Mouse (Mus musculus) heart, embryonic 11.5 days (tissue): ENCODE measurements around the gene Tagln2. TPM values are rescaled to one million over a fixed set of nuclear protein-coding genes. Genes with fewer than 3 reads are reported as not detected.
A peak's percentile ranks its signal among the peaks of the same experiment; 100 is the strongest.

Experiments
- ATAC-seq: fragments of 200-750 bp; cut with Nextera tagmentation; replicated peaks from 2 replicates; pipeline ENCODE4 v1.8.0; 2017; ENCODE audit warnings: moderate library complexity; ENCODE audit not compliant: insufficient number of reproducible peaks, low FRiP score, low TSS enrichment
- H3K27ac ChIP-seq: fragments of 300-500 bp; sonication (generic); 2 replicates; pipeline ENCODE4 v1.5.1; 2014; ENCODE audit warnings: mild to moderate bottlenecking, low read depth, low read length
- H3K27me3 ChIP-seq: fragments of 300-500 bp; sonication (generic); 2 replicates; pipeline ENCODE4 v1.6.1; 2014; ENCODE audit warnings: mild to moderate bottlenecking, low read length, mixed read lengths; ENCODE audit not compliant: control insufficient read depth, insufficient read depth
- H3K36me3 ChIP-seq: fragments of 300-500 bp; sonication (generic); 2 replicates; pipeline ENCODE4 v1.6.1; 2014; ENCODE audit warnings: mild to moderate bottlenecking, low read length, moderate library complexity, mixed read lengths; ENCODE audit not compliant: control insufficient read depth, insufficient read depth
- H3K4me1 ChIP-seq: fragments of 300-500 bp; sonication (generic); 2 replicates; pipeline ENCODE4 v1.6.1; 2014; ENCODE audit warnings: low read length; ENCODE audit not compliant: control insufficient read depth, insufficient read depth
- H3K4me2 ChIP-seq: fragments of 300-500 bp; sonication (generic); 2 replicates; pipeline ENCODE4 v1.6.1; 2014; ENCODE audit warnings: mild to moderate bottlenecking, moderate library complexity
- H3K4me3 ChIP-seq: fragments of 300-500 bp; sonication (generic); 2 replicates; pipeline ENCODE4 v1.5.1; 2014; ENCODE audit warnings: low read depth, low read length
- H3K9ac ChIP-seq: fragments of 300-500 bp; sonication (generic); 2 replicates; pipeline ENCODE4 v1.6.1; 2014; ENCODE audit warnings: mild to moderate bottlenecking, low read depth, low read length, moderate library complexity
- H3K9me3 ChIP-seq: fragments of 300-500 bp; sonication (generic); replicated peaks from 2 replicates; pipeline ENCODE4 v1.6.1; 2016; ENCODE audit warnings: low read length; ENCODE audit not compliant: control insufficient read depth
- WGBS: fragments of 180-500 bp; shearing (Covaris S2); extraction: QIAGEN DNeasy Blood & Tissue Kit; methylation state at CpG from one replicate; pipeline ENCODE4 v1.1.7; 2014; ENCODE audit not compliant: insufficient replicate concordance; 5-methylcytosine and 5-hydroxymethylcytosine counted together
- polyA plus RNA-seq: library from polyadenylated mRNA; unstranded; fragments of >200 nt; fragmentation: Nextera tagmentation; extraction: Ambion mirVana; gene quantifications from 2 replicates; pipeline ENCODE4 v1.2.1, GENCODE M21; 2014

Gene Tagln2
- polyA plus RNA-seq, 1 experiment from 2014 or later: 248 TPM

DNA sequence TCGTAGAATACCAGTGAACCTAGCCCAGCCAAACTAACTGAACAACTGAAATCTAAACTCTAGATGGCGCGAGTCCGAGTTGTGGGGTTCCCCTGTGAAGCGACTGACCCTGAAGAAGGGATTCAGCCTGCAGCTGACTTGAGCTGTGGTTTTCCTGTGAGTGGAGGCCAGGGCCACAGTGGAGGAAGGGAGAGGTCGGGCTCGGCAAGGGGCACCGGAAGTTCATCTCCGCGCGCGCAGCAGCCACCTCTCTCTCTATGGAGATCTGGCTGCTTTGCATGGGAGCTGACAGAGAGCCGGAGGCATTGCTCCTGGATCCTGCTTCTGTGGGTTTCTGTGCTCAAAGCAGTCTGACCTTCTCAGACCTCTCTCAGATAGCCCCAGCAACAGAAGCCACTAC lies 13.1 kb downstream of the Tagln2 start:
- Histone ChIP-seq H3K4me2 (peak overlapping the region; percentile 49), H3K36me3 (no peaks in the 10 kb centered on the region), H3K9ac (peak overlapping the region; percentile 44), H3K9me3 (peaks cover 4% of the 10 kb centered on the region), H3K4me1 (peaks cover 22% of the 10 kb centered on the region), H3K27me3 (no peaks in the 10 kb centered on the region), H3K27ac (peak overlapping the region; percentile 85), H3K4me3 (no peak overlapping the region)
- WGBS: 26% methylated on average over 13 of the region's 13 CpGs
- 0 out of 2 replicates have a peak, but pooled peaks have one; percentile 8 for ATAC-seq

GRCm38 (mm10) chr1:172513525-172514212 lies 13.8 kb downstream of the Tagln2 start:
- 0 out of 2 replicates have a peak, but pooled peaks have one; percentile 50 for ATAC-seq
- Histone ChIP-seq H3K27ac (peak overlapping the region; percentile 85), H3K9ac (no peak overlapping the region), H3K36me3 (no peaks in the 10 kb centered on the region), H3K4me2 (peak overlapping the region; percentile 49; the same call in 1 of the 2 replicates), H3K27me3 (no peaks in the 10 kb centered on the region), H3K9me3 (peaks cover 4% of the 10 kb centered on the region), H3K4me3 (no peak overlapping the region), H3K4me1 (peaks cover 19% of the 10 kb centered on the region)
- WGBS: 41% methylated on average over 17 of the region's 17 CpGs

- Histone ChIP-seq H3K4me3 (no peak overlapping the region), H3K27me3 (no peaks in the 10 kb centered on the region), H3K4me2 (no peak overlapping the region; the same call in 1 of the 2 replicates), H3K4me1 (peaks cover 19% of the 10 kb centered on the region), H3K36me3 (no peaks in the 10 kb centered on the region), H3K9me3 (peaks cover 4% of the 10 kb centered on the region), H3K27ac (peak overlapping the region; percentile 85), H3K9ac (no peak overlapping the region)
- WGBS: 56% methylated on average over 4 of the region's 4 CpGs
- no peak for ATAC-seq
Measured at GRCm38 (mm10) chr1:172514213-172514529, 14.3 kb downstream of the Tagln2 start.

DNA sequence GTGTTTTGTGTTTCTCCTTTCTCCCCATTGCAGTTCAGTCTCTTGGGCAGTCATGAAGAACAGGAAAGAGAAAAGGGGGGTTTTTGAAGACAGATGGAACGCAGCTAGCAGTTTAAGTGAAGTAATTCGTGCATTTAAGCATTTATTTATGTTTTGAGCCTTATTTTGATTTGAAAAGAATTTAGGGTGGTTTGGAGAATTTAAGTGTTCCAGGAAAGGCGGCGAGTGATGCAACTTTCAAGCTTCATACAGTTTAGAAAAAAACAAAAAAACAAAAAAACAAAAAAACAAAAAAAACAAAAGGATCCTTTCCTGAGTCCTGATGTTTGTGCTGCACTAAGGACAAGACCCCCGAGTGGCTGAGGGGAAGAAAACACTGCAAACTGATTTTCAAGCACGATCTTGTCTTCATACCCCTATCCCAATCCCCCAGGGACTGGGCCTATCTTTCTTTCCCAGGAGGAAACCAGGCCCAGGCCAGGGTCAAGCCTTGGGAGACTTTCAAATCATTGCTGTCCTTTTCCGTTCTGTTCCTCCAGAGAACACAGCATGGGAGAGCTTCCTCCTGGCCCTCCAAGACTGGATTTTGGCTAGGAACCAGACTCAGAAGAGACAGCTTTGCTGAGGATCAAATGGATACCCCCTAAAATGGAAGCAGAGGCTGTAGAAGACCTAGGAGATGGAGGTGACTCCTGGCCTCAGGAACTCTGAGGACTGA lies 14.9 kb downstream of the Tagln2 start:
- ATAC-seq: no peak
- H3K36me3 ChIP-seq: no peaks in the 10 kb centered on the region
- 61% methylated on average over 7 of the region's 7 CpGs for WGBS
- no peak overlapping the region for H3K4me3 ChIP-seq
- peak overlapping the region; percentile 85 for H3K27ac ChIP-seq
- peaks cover 22% of the 10 kb centered on the region for H3K4me1 ChIP-seq
- H3K9ac ChIP-seq: no peak overlapping the region
- H3K4me2 ChIP-seq: no peak overlapping the region
- H3K9me3 ChIP-seq: peaks cover 4% of the 10 kb centered on the region
- H3K27me3 ChIP-seq: no peaks in the 10 kb centered on the region

DNA sequence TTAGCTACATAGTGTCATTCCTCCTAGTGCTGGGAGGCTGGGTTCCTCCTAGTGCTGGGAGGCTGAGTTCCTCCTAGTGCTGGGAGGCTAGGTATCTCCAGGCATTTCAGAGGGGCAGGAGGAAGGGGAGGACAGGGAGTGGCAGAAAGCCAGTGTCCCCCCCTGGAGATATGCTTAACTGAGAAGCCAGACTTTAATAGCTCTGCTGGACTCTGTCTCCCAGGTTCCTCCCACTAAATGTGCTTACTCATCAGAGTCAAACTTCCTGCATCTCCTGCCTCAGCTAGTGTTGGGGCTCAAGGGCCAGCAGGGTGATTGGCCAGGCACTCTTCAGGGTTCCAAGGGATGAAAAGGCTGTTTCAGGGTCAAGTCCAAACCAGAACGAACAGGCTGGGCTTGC lies 15.5 kb downstream of the Tagln2 start:
- WGBS: 54% methylated on average over 1 of the region's 1 CpGs
- Histone ChIP-seq H3K4me3 (no peak overlapping the region), H3K4me1 (peaks cover 22% of the 10 kb centered on the region), H3K4me2 (no peak overlapping the region), H3K27me3 (no peaks in the 10 kb centered on the region), H3K9ac (no peak overlapping the region), H3K36me3 (no peaks in the 10 kb centered on the region), H3K9me3 (peaks cover 4% of the 10 kb centered on the region), H3K27ac (0 out of 2 replicates have a peak overlapping the region, but pooled peaks have one; percentile 47)
- no peak for ATAC-seq

DNA sequence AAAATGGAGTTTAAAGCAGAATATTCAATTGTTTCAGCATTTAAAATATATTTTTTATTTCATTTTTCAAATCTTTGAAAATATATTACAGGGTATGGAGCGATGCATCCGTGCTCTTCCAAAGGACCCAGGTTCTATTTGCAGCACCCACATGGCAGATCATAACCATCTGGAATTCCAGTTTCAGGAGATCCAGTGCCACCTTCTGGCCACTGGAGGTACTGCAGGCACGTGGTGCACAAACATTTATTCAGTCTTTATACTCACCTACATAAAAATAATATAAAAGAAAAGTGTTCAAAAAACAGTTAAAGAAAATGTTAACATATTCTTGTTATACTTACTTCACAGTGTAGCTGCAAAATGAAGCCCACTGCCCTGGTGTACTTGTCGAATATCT lies 18.2 kb downstream of the Tagln2 start:
- ATAC-seq: no peak
- no peak overlapping the region for H3K4me2 ChIP-seq
- no peaks in the 10 kb centered on the region for H3K27me3 ChIP-seq
- H3K27ac ChIP-seq: no peak overlapping the region
- H3K4me1 ChIP-seq: peaks cover 17% of the 10 kb centered on the region
- H3K9me3 ChIP-seq: peaks cover 4% of the 10 kb centered on the region
- H3K4me3 ChIP-seq: no peak overlapping the region
- WGBS: 69% methylated on average over 4 of the region's 4 CpGs
- H3K9ac ChIP-seq: no peak overlapping the region
- H3K36me3 ChIP-seq: no peaks in the 10 kb centered on the region

DNA sequence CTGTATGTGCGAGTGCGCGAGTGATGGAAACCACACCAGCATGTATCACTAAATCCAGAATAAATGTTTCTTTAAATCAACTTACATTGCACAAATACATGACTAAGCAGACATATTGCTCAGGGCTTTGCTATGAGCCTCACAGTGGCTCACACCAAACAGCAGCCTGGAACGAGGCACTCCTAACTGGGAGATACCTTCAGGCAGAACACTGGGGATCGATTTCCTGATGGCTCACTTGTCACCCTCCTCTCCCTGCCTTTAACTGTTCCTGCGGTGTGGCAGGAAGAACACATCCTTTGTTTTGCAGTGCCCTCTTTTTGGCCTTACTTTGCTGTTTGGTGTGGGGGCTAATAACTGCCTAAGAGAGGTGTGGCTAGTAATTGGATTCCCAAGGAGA lies 19.8 kb downstream of the Tagln2 start:
- Histone ChIP-seq H3K36me3 (no peaks in the 10 kb centered on the region), H3K9me3 (peaks cover 4% of the 10 kb centered on the region), H3K9ac (no peak overlapping the region), H3K27me3 (no peaks in the 10 kb centered on the region), H3K4me1 (0 out of 2 replicates have a peak, but pooled peaks cover 3% of the 10 kb centered on the region), H3K4me2 (no peak overlapping the region), H3K27ac (no peak overlapping the region), H3K4me3 (no peak overlapping the region)
- no peak for ATAC-seq
- WGBS: 52% methylated on average over 6 of the region's 6 CpGs

GRCm38 (mm10) chr1:172520576-172521440 lies 21.0 kb downstream of the Tagln2 start, which contains the start of gene Cfap45:
Gene Cfap45 (plus strand): TSS chr1:172520801.
- WGBS: 4% methylated on average over 28 of the region's 28 CpGs

More at GRCm38 (mm10) chr1:172520576-172521440, 21.0 kb downstream of the Tagln2 start, which contains the start of gene Cfap45:
- Histone ChIP-seq H3K4me1 (0 out of 2 replicates have a peak, but pooled peaks cover 3% of the 10 kb centered on the region), H3K36me3 (no peaks in the 10 kb centered on the region), H3K9me3 (peaks cover 4% of the 10 kb centered on the region), H3K9ac (peak within 1 kb of the TSS; percentile 29; the same call in 1 of the 2 replicates), H3K27ac (peak within 1 kb of the TSS; percentile 4; the same call in 1 of the 2 replicates), H3K4me3 (peak within 1 kb of the TSS; percentile 31), H3K27me3 (no peaks in the 10 kb centered on the region), H3K4me2 (peak within 1 kb of the TSS; percentile 61)
- peak; percentile 81 for ATAC-seq
